Mouse (Mus musculus): ENCODE measurements around the gene Susd1.

- no peak for TF ChIP-seq CTCF (IDR thresholded peaks at IDR 0.05; ENCODE audit: low read depth, low read length)
- TF ChIP-seq POLR2A (IDR thresholded peaks at IDR 0.05; ENCODE audit: insufficient read depth, low read length), result no peak
- TF ChIP-seq EP300 (IDR thresholded peaks at IDR 0.05; ENCODE audit: insufficient read depth, low read depth, low read length), result no peak
These were observed 100.9 kb downstream of the Susd1 start for GRCm38 (mm10) chr4:59337533-59337885.
